Mouse (Mus musculus): Measurements from ENCODE around the gene Ccdc62. TPM values are rescaled to one million over a fixed set of nuclear protein-coding genes. Genes with fewer than 3 reads are reported as not detected.

Ccdc62 gene
- polyA plus RNA-seq, 1 experiment: 3.3 TPM

DNA sequence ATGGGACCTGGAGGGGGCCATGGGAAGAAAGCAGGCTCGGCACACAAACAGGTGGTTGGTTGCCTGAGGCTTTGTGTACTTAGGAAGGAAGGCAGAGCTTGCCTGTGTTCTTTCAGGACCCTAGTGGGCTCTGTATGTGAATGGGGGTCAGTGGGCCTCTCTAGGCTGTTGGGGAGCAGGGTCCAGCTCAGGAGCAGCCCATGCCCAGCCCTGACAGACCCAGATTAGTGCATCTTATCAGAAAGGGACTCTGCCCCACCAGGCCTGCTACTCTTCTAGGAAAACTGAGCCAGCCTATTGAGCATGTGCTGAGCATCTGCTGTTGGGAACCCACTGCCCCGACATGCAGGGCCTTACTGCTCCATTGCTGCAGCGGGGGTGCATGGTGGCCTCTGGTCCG lies 57.0 kb downstream of the Ccdc62 start:
- Histone ChIP-seq H3K27ac (ENCODE audit: insufficient read depth, low read depth, low read length) (no peak overlapping the region), H3K4me1 (ENCODE audit: control insufficient read depth, insufficient read depth, low read length) (no peaks in the 10 kb centered on the region), H3K4me3 (ENCODE audit: insufficient read depth, low read length) (no peak overlapping the region)
- TF ChIP-seq CTCF (IDR thresholded peaks at IDR 0.05; ENCODE audit: low read depth, low read length): no peak
- TF ChIP-seq POLR2A (IDR thresholded peaks at IDR 0.05; ENCODE audit: borderline replicate concordance, low read depth, low read length): no peak

DNA sequence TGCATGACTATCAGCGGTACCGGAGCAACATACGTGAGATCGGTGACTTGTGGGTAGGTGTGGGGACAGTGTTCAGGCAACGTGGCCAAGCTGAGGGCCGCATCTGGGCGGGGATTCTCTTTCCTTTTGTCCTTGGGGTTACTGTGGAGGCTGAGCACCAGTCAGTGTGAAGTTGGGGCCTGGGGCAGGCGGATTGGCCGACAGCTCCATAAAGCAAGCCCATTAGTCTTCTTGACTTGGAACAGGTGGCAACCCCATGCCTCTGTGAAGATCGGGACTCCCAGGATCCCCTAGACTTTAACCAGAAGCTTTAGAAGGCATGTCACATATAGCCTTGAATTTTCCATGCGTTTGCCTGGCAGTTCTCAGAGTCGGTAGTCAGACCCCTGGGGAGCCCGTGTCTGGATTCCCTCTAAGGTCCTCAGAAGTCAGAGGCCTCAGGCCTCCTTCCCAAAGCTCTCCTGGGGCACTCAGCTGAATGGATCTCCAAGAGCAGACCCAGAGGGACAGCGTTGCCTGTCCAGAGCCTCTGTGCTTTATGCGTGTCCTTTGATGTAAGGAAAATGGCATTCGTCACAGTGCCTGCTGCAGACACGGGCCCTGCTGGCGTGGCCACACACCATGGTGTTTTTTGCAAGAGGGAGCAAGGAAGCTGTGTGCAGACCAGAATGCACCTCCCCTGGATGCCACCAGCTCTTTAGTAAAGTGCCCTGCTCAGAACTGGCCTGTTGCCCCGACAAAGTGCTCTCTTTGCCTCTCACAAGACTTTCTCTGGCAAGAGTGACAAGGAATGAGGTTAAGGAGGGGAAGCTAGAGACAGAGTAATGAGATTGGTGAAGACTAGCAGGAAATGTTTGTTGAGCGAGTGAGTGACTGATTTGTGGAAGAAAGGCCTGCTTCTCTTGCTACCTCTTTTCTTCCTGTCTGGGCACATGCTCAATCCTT lies 59.7 kb downstream of the Ccdc62 start:
- H3K27ac ChIP-seq (ENCODE audit: insufficient read depth, low read depth, low read length): no peak overlapping the region
- H3K4me1 ChIP-seq (ENCODE audit: control insufficient read depth, insufficient read depth, low read length): no peaks in the 10 kb centered on the region
- no peak overlapping the region for H3K4me3 ChIP-seq (ENCODE audit: insufficient read depth, low read length)
- TF ChIP-seq POLR2A (IDR thresholded peaks at IDR 0.05; ENCODE audit: borderline replicate concordance, low read depth, low read length): no peak
- TF ChIP-seq CTCF (IDR thresholded peaks at IDR 0.05; ENCODE audit: low read depth, low read length): no peak

DNA sequence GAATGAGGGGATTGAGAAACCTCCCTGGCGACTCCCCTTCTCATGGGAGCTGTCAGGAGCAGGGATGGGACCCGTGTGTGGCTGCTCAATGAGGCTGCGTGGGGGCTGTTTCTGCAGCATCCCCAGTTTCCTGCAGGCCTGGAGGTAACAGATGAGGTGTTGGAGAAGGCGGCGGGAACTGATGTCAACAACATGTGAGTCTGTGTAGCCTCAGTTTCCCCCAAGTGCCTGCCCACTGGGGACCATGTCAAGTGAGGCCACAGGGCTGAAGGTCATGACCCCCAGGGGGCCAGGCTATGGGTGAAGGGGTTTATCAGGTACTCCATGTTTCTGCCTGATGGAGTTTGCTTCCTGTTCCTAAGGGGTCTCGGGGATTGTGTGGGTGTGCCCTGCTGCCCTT lies 60.8 kb downstream of the Ccdc62 start:
- no peak overlapping the region for H3K4me3 ChIP-seq (ENCODE audit: insufficient read depth, low read length)
- TF ChIP-seq CTCF (IDR thresholded peaks at IDR 0.05; ENCODE audit: low read depth, low read length): no peak
- TF ChIP-seq POLR2A (IDR thresholded peaks at IDR 0.05; ENCODE audit: borderline replicate concordance, low read depth, low read length): no peak
- no peaks in the 10 kb centered on the region for H3K4me1 ChIP-seq (ENCODE audit: control insufficient read depth, insufficient read depth, low read length)
- no peak overlapping the region for H3K27ac ChIP-seq (ENCODE audit: insufficient read depth, low read depth, low read length)

DNA sequence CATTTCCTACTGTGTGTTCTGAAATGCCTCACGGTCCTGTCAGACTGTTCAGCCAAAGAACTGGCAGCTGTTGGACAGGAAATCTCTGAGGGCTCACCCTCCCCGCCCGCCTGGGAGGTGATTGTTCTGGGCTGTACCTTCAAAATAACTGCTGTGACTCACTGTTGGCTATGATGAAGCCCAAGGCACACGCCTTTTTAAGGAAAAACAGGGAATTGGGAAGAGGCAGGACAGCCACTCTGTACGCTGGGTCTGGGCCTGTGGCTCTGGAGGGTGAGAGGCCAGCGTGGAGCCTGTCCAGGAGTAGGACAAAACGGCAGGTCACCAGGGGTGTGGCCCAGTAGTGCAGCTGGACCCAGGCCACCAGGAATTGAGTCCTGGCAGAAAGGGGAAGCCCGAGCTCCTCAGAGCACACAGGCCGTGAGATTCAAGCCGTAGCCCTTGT lies 61.7 kb downstream of the Ccdc62 start:
- no peak for TF ChIP-seq CTCF (IDR thresholded peaks at IDR 0.05; ENCODE audit: low read depth, low read length)
- TF ChIP-seq POLR2A (IDR thresholded peaks at IDR 0.05; ENCODE audit: borderline replicate concordance, low read depth, low read length): no peak
- Histone ChIP-seq H3K4me3 (ENCODE audit: insufficient read depth, low read length) (no peak overlapping the region), H3K27ac (ENCODE audit: insufficient read depth, low read depth, low read length) (no peak overlapping the region), H3K4me1 (ENCODE audit: control insufficient read depth, insufficient read depth, low read length) (no peaks in the 10 kb centered on the region)

DNA sequence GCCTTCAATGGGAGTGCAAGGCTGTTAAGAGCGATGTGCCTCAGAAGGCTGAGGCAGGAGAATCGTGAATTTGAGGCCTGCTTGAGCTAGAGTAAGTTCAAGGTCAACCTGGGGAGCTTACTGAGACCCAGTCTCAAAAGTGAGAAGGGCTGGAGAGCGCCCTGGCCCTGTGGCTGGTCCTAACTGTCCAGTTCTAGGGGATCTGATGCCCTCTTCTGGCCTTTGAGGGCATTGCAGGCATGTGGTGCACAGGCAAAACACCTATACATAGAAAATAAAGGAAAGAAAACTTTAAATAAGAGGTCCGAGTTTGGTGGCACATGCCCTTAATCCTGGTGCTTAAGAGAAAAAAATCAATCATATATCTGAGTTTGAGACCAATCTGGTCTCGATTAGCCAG lies 62.3 kb downstream of the Ccdc62 start:
- TF ChIP-seq CTCF (IDR thresholded peaks at IDR 0.05; ENCODE audit: low read depth, low read length): peak; percentile 88
- no peak for TF ChIP-seq POLR2A (IDR thresholded peaks at IDR 0.05; ENCODE audit: borderline replicate concordance, low read depth, low read length)
- Histone ChIP-seq H3K4me3 (ENCODE audit: insufficient read depth, low read length) (no peak overlapping the region), H3K4me1 (ENCODE audit: control insufficient read depth, insufficient read depth, low read length) (no peaks in the 10 kb centered on the region), H3K27ac (ENCODE audit: insufficient read depth, low read depth, low read length) (no peak overlapping the region)

DNA sequence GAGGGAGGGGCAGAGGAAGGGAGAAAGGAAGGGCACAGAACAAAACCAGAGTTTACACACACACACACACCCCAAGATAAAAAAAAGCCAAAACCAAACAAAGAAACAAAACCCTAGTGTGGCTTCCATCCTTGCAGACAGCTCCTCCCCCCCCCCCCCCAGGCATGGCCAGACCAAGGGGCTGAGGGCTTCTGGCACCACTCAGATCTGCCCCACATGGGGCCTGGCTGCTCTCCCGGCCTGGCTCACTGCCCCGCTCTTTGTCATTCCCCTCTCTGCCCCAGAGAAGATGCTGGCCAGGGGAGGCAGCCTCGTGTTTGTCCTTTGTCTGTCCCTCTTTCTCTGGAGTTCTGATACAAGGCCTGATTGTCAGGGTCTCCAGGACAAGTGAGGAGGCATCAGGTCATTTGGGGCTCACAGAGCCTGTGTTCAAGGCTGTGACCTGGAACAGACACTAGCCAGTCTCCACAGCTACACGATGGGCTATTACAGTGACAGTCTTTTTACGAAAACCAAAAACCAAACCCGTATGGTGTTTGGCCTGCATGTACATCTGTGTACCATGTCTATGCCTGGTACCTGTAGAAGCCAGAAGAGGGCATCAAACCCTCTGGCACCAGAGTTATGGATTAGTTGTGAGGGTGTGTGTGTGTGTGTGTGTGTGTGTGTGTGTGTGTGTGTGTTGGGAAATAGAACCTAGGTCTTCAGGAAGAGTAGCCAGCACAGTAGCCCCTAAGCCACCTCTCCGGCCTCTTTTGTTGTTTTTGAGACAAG lies 63.0 kb downstream of the Ccdc62 start:
- H3K4me1 ChIP-seq (ENCODE audit: control insufficient read depth, insufficient read depth, low read length): no peaks in the 10 kb centered on the region
- TF ChIP-seq POLR2A (IDR thresholded peaks at IDR 0.05; ENCODE audit: borderline replicate concordance, low read depth, low read length): no peak
- no peak for TF ChIP-seq CTCF (IDR thresholded peaks at IDR 0.05; ENCODE audit: low read depth, low read length)
- no peak overlapping the region for H3K27ac ChIP-seq (ENCODE audit: insufficient read depth, low read depth, low read length)
- no peak overlapping the region for H3K4me3 ChIP-seq (ENCODE audit: insufficient read depth, low read length)

DNA sequence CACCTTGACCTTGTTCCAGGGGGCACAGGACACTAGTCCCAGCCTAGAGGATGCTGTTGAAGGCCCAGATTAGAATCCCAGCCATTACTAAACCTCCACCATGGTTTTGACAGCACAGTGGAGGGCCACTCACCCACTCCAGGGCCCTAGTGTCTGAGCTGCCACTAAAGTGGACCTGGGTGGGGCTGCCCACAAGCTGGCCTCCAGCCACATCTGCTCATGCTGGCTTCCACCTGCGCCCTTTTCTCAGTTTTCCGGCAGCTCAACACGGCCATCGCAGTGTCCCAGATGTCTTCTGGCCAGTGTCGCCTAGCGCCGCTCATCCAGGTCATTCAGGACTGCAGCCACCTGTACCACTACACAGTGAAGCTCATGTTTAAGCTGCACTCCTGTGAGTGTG lies 64.0 kb downstream of the Ccdc62 start:
- TF ChIP-seq POLR2A (IDR thresholded peaks at IDR 0.05; ENCODE audit: borderline replicate concordance, low read depth, low read length): no peak
- no peak for TF ChIP-seq CTCF (IDR thresholded peaks at IDR 0.05; ENCODE audit: low read depth, low read length)
- no peaks in the 10 kb centered on the region for H3K4me1 ChIP-seq (ENCODE audit: control insufficient read depth, insufficient read depth, low read length)
- no peak overlapping the region for H3K27ac ChIP-seq (ENCODE audit: insufficient read depth, low read depth, low read length)
- no peak overlapping the region for H3K4me3 ChIP-seq (ENCODE audit: insufficient read depth, low read length)

DNA sequence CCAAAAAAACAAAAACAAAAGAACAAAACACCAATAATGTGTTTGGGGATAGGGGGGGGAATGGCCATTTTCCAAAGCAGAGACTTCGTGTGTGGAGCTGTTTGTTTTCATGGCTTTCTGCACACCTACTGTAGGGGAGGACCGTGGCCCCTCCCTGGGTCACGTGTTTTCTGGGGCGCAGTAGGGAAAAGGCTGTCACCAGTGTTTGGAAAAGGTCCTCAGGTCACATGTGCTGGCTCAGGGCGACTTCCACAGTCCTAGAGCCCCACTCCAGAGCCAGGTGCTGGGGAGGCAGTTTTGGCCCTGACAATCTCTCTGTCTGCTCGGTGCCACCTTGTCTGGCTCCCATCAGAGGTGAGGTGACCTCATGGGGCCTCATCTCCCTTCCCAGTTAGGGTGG lies 64.9 kb downstream of the Ccdc62 start:
- no peak overlapping the region for H3K27ac ChIP-seq (ENCODE audit: insufficient read depth, low read depth, low read length)
- H3K4me1 ChIP-seq (ENCODE audit: control insufficient read depth, insufficient read depth, low read length): no peaks in the 10 kb centered on the region
- TF ChIP-seq POLR2A (IDR thresholded peaks at IDR 0.05; ENCODE audit: borderline replicate concordance, low read depth, low read length): no peak
- TF ChIP-seq CTCF (IDR thresholded peaks at IDR 0.05; ENCODE audit: low read depth, low read length): no peak
- H3K4me3 ChIP-seq (ENCODE audit: insufficient read depth, low read length): no peak overlapping the region

DNA sequence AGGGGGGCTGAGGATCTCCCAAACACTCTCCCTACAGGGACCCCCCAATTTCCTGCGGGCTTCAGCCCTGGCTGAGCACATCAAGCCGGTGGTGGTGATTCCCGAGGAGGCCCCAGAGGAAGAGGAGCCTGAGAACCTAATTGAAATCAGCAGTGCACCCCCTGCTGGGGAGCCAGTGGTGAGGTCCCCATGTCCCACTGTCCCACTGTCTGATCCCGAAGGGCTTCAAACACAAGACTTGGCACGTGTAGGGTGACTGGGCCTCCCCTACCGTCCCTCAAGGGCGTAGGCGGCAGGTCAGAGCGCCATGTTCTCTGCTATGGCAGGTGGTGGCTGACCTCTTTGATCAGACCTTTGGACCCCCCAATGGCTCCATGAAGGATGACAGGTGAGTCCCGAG lies 65.7 kb downstream of the Ccdc62 start:
- Histone ChIP-seq H3K4me3 (ENCODE audit: insufficient read depth, low read length) (no peak overlapping the region), H3K4me1 (ENCODE audit: control insufficient read depth, insufficient read depth, low read length) (no peaks in the 10 kb centered on the region), H3K27ac (ENCODE audit: insufficient read depth, low read depth, low read length) (no peak overlapping the region)
- TF ChIP-seq CTCF (IDR thresholded peaks at IDR 0.05; ENCODE audit: low read depth, low read length): no peak
- no peak for TF ChIP-seq POLR2A (IDR thresholded peaks at IDR 0.05; ENCODE audit: borderline replicate concordance, low read depth, low read length)

DNA sequence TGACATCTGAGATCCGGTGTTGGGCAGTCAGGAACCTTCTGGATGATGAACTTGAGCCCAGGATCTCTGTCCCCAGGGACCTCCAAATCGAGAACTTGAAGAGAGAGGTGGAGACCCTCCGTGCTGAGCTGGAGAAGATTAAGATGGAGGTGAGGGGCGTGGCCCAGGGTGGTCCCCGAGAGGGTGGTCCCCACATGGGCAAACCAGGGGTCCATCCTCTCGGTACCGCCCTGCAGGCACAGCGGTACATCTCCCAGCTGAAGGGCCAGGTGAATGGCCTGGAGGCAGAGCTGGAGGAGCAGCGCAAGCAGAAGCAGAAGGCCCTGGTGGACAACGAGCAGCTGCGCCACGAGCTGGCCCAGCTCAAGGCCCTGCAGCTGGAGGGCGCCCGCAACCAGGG lies 66.2 kb downstream of the Ccdc62 start:
- Histone ChIP-seq H3K4me1 (ENCODE audit: control insufficient read depth, insufficient read depth, low read length) (no peaks in the 10 kb centered on the region), H3K4me3 (ENCODE audit: insufficient read depth, low read length) (no peak overlapping the region), H3K27ac (ENCODE audit: insufficient read depth, low read depth, low read length) (no peak overlapping the region)
- no peak for TF ChIP-seq CTCF (IDR thresholded peaks at IDR 0.05; ENCODE audit: low read depth, low read length)
- no peak for TF ChIP-seq POLR2A (IDR thresholded peaks at IDR 0.05; ENCODE audit: borderline replicate concordance, low read depth, low read length)
